Mouse (Mus musculus): ENCODE results near the gene Lsm14b. TPM values are rescaled to one million over a fixed set of nuclear protein-coding genes. Genes with fewer than 3 reads are reported as not detected.
A peak's percentile ranks its signal among the peaks of the same experiment; 100 is the strongest.

Lsm14b gene
- total and polyA plus RNA-seq, 3 experiments: 12.2 to 16.5 (median 15.3) TPM

DNA sequence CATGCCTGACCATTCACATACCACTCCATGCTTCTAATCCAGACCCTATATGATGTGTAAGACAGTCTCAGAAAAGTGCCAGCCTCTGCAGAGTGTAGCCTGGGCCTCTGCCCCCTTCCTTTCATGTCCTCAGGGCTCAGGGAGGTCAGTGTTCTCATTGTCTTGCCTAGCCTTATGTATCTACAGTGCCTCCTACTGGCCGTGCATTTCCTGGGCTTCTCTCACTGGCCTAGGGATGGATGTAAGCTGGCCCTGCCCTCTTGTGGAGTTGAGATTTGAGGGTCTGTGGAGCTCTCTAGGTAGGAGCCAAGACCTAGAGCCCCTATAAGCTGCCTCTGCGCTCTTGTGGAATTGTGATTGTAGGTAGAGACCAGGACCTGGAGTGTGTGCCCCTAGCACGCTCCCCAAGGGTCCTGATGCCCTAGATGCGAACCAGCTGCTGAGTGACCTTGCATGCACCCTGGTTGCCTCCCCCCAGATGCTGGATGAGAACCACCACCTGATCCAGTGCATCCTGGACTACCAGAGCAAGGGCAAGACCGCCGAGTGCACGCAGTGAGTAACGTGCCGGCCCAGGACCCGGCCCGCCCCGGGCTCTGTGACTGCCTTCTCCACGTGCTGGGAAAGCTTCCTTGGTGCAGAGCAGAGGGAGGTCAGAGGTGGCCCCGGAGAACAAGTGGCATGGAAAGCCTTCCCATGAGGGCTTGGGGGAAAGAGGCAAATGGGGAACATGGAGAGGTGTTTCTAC is 27.4 kb downstream of the Lsm14b start:
- in situ Hi-C loops (cut with MboI; ENCODE audit: low pct_ligation_motif_present, low pct_unique_long_range_greater_than_20kb, low sequenced_read_pairs) (no loop called here), dilution Hi-C loops (cut with MboI; ENCODE audit: extremely low pct_ligation_motif_present, extremely low pct_unique_long_range_greater_than_20kb, low sequenced_read_pairs) (loop anchor here (25.0 kb wide), 1 partner anchor 140 kb away; no protein-coding TSS in a partner anchor)
- Histone ChIP-seq H3K9me3 (replicated peaks; ENCODE audit: low read length) (peaks cover 9% of the 10 kb centered on the region), H3K27ac (ENCODE audit: insufficient read depth, low read depth) (no peak overlapping the region), H3K4me3 (replicated peaks in 1 of 3; ENCODE audit: low read depth in 2 of 3, low read length in 2 of 3, poor library complexity in 1 of 3) (no peak overlapping the region), H3K4me1 (ENCODE audit: control insufficient read depth in 1 of 2, insufficient read depth in 2 of 2) (peaks cover 10 to 35% of the 10 kb centered on the region in 2 experiments; a peak in 3 of 4 replicates), H3K9ac (ENCODE audit: insufficient read depth, low read depth) (no peak overlapping the region), H3K79me2 (replicated peaks; ENCODE audit: control insufficient read depth, extremely low read depth, insufficient read depth, poor library complexity, severe bottlenecking) (no peaks in the 10 kb centered on the region), H3K4me2 (ENCODE audit: insufficient read depth, low read depth, poor library complexity, severe bottlenecking) (no peak overlapping the region), H3K27me3 (replicated peaks) (no peaks in the 10 kb centered on the region), H3K36me3 (replicated peaks in 1 of 2; ENCODE audit: control insufficient read depth in 1 of 2, insufficient read depth in 1 of 2, low read length in 1 of 2) (peaks cover 24 to 53% of the 10 kb centered on the region in 2 experiments)
- DNase-seq (ENCODE audit: extremely low read depth): peak; percentile 54
- TF ChIP-seq SMC3 (IDR thresholded peaks at IDR 0.05; ENCODE audit: low read depth, low read length) (peak; percentile 61), MAX (IDR thresholded peaks at IDR 0.05; ENCODE audit: low read length) (no peak), ZC3H11A (IDR thresholded peaks at IDR 0.05; ENCODE audit: low read depth, low read length) (no peak), ELF1 (IDR thresholded peaks at IDR 0.05; ENCODE audit: low read depth, low read length) (0 out of 2 replicates have a peak, but pooled peaks have one; percentile 14), RAD21 (IDR thresholded peaks at IDR 0.05; ENCODE audit: low read depth, low read length) (peak; percentile 61), CTCF (conservative IDR thresholded peaks at IDR 0.05 in 1 of 2, IDR thresholded peaks at IDR 0.05 in 1 of 2; ENCODE audit: low read depth in 2 of 2, low read length in 2 of 2) (peak; percentile 58 to 80)

DNA sequence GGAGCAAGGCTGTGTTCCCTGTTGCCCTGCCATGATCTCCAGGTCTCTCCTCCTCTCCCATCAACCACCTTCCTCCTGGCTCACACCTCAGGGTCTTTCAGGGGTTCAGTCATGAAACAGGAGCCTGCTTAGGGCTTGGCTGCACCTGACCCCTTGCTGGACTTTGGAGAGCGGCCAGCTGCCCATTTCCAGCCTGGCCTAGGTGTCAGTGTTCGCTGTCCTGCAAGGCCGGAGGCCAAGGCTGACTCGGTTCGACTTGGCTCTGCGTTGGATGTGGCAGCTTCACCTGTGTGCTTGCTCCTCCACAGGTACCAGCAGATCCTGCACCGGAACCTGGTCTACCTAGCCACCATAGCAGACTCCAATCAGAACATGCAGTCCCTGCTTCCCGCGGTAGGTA is 28.2 kb downstream of the Lsm14b start:
- Histone ChIP-seq H3K36me3 (replicated peaks in 1 of 2; ENCODE audit: control insufficient read depth in 1 of 2, insufficient read depth in 1 of 2, low read length in 1 of 2) (peaks cover 30 to 61% of the 10 kb centered on the region in 2 experiments), H3K9me3 (replicated peaks; ENCODE audit: low read length) (peaks cover 5% of the 10 kb centered on the region), H3K27ac (ENCODE audit: insufficient read depth, low read depth) (no peak overlapping the region), H3K79me2 (replicated peaks; ENCODE audit: control insufficient read depth, extremely low read depth, insufficient read depth, poor library complexity, severe bottlenecking) (no peaks in the 10 kb centered on the region), H3K4me2 (ENCODE audit: insufficient read depth, low read depth, poor library complexity, severe bottlenecking) (no peak overlapping the region), H3K9ac (ENCODE audit: insufficient read depth, low read depth) (no peak overlapping the region), H3K27me3 (replicated peaks) (no peaks in the 10 kb centered on the region), H3K4me3 (replicated peaks in 1 of 3; ENCODE audit: low read depth in 2 of 3, low read length in 2 of 3, poor library complexity in 1 of 3) (no peak overlapping the region), H3K4me1 (ENCODE audit: control insufficient read depth in 1 of 2, insufficient read depth in 2 of 2) (peaks cover 10 to 28% of the 10 kb centered on the region in 2 experiments; a peak in 3 of 4 replicates)
- in situ Hi-C loops (cut with MboI; ENCODE audit: low pct_ligation_motif_present, low pct_unique_long_range_greater_than_20kb, low sequenced_read_pairs) (no loop called here), dilution Hi-C loops (cut with MboI; ENCODE audit: extremely low pct_ligation_motif_present, extremely low pct_unique_long_range_greater_than_20kb, low sequenced_read_pairs) (loop anchor here (25.0 kb wide), 1 partner anchor 141 kb away; no protein-coding TSS in a partner anchor)
- TF ChIP-seq USF1 (IDR thresholded peaks at IDR 0.05; ENCODE audit: low read depth, low read length): no peak
- TF ChIP-seq TBP (conservative IDR thresholded peaks at IDR 0.05; ENCODE audit: low read depth, low read length): no peak
- no peak for TF ChIP-seq ZNF384 (IDR thresholded peaks at IDR 0.05; ENCODE audit: low read depth, low read length)
- no peak for TF ChIP-seq BHLHE40 (IDR thresholded peaks at IDR 0.05; ENCODE audit: low read depth, low read length)
- no peak for TF ChIP-seq GABPA (IDR thresholded peaks at IDR 0.05; ENCODE audit: insufficient replicate concordance, low read depth, low read length)
- TF ChIP-seq RCOR1 (conservative IDR thresholded peaks at IDR 0.05; ENCODE audit: low read depth, low read length): no peak
- TF ChIP-seq ZC3H11A (IDR thresholded peaks at IDR 0.05; ENCODE audit: low read depth, low read length): no peak
- TF ChIP-seq JUND (conservative IDR thresholded peaks at IDR 0.05; ENCODE audit: low read depth, low read length): no peak
- no peak for DNase-seq (ENCODE audit: extremely low read depth)
